Mouse (Mus musculus): Measurements from ENCODE around the gene Pdik1l. TPM values are rescaled to one million over a fixed set of nuclear protein-coding genes. Genes with fewer than 3 reads are reported as not detected.
"Not testable (repeated sequence)": the region's sequence is repeated elsewhere in the genome, so short reads cannot be mapped to it uniquely, and the experiment has no call there.

The Pdik1l gene
- total RNA-seq, 2 experiments from 2014 or later, result 15.8 to 21.3 TPM

DNA sequence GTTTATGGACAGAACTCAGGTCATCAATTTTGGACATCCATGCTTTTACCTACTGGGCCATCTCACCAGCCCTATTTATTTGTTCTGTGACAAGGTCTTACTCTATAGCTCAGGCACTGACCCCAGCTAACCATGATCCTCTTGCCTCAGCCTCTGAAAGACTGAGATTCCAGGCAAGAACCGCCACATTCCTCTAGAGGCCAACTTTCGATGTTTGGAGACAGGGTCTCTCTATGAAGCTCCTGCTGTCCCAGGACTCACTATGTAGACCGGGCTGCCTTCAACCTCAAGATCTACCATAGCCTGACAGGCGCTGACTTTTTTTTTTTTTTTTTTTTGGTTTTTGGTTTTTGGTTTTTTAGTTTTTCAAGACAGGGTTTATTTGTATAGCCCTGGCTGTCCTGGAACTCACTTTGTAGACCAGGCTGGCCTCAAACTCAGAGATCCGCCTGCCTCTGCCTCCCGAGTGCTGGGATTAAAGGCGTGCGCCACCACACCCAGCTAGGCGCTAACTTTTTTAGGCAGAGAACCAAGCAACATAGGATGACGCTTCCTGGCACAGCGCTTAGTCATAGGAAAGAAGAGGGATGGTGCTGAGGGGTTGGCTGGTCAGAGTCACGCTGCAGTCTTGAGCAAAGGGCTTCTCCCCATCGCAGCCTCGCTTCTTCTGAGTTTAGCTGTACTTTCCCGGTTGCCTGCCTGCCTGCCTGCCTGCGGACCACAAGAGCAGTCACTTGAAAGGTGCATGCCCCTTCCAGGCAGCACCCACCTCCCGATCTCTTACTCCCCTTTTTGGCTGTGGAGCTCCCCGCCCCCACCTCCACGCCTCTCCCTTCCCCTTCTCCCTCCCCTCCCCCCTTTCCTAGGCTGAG lies 11.2 kb upstream of the Pdik1l start:
- no peak for DNase-seq

DNA sequence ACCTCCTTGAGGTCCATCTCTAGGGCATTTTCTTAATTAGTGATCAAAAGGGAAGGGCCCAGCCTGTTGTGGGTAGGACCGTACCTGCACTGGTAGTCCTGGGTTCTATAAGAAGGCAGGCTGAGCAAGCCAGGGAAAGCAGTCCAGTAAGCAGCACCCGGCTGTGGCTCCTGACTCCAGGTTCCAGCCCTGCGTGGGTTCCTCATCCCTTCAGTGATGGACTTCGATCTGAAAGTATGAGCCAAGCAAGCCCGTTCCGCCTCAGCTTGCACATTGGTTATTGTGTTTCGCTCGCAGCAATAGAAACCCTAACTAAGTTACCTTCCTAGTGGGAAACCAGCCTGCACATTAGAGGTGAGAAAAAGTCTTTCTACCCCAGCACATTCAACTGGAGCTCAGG lies 9.7 kb upstream of the Pdik1l start:
- DNase-seq, result no peak

DNA sequence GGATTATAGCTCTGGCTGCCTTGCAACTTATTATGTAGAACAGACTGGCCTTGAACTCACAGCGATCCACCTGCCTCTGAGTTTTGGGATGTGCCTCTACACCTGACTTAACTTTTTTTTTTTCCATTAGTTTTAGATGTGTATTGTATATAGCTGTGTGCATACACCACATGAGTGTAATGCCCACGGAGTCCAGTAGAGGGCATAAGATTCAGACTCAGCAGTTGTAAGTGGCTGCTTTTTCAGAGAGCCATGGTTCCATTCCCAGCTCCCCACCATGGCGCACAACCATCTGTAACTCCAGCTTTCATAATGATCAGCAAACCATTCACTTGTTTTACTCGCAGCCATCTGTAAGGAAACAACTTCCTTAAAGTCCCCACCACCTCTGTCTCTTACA lies 8.8 kb upstream of the Pdik1l start:
- no peak for DNase-seq

DNA sequence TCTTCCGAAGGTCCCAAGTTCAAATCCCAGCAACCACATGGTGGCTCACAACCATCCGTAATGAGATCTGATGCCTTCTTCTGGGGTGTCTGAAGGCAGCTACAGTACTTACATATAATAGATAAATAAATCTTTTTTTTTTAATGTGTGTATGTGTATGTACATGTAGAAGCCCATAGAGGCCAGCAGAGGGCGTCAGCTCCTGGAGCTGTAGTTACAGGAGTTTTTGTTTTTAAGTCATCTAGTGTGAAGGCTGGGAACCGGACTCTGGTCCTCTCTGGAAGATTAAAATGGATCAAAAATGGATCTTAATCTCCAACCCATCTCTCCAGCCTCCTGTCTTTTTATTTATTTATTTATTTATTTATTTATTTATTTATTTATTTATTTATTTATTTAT lies 8.4 kb upstream of the Pdik1l start:
- not testable (repeated sequence) for DNase-seq

DNA sequence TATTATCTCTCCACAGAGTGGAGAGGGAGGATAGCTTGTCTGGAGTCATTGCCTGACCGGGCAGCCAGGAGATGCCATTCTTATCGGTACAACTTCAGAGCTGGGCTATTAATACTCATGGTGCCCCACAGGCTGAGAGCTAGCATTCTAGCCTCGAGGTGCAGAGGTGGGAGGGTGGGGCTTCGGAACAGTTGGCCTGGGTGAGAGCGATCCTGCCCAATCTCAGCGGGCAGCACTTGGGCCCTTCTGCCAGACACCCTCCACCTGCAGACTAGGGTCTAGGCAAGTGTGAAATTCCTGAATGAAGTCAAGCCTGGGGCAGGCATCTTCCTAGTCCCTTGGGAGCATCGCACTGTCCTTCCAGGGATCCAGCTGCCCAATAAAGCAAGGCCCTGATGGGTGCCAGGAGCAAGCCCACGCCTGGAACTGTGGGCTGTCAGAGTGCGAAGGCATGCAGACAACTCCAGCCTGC lies 6.0 kb upstream of the Pdik1l start:
- no peak for DNase-seq

DNA sequence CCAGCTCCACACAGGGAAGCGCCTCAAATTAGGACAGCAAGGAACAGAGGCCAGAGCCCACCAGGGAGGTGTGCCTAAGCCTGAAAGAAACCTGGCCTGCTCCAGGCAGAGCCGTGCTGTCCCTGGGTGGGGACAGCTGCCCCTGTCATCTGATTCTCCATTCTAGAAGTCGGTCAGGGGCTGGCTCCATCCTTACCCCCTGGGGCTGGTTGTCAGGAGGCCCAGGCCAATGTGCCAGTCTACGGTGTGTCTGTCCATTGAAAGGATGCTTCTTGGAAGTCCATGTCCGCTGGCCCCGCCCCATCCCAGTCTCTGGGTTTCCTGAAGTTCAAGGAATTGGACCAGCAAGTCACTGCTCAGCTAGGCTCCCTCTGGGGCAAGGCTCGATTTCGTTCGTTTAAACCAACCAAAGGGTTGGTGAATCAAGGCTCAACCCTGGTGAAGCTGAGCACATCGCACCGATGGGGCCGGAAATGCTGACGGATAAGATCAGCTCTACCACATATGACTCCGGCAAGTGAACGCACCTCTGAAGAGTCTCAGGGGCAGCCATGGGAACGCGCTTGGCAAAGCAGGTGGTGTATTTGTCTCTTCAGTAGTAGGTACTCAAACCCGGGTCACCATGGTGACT lies 5.5 kb upstream of the Pdik1l start:
- DNase-seq, result no peak

DNA sequence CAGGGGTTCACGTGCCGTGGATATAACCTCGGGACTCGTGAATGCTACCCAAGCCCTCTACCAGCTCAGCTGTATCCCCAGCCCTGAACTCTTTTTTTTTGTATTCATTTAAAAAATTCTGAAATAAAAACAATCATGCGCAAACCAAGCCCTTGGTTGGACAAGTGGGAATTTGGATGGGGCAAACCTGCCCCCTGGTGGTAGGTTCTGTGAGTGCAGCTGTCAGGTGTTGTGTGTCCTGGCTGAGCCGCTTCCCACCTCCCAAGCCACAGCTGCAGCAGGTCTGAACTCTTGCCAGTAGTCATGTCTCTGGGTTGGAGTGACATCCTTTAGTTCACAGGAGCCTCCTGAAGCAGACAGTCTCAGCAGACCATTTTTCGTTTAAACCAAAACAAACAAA lies 4.4 kb upstream of the Pdik1l start:
- peak; percentile 84 for DNase-seq

DNA sequence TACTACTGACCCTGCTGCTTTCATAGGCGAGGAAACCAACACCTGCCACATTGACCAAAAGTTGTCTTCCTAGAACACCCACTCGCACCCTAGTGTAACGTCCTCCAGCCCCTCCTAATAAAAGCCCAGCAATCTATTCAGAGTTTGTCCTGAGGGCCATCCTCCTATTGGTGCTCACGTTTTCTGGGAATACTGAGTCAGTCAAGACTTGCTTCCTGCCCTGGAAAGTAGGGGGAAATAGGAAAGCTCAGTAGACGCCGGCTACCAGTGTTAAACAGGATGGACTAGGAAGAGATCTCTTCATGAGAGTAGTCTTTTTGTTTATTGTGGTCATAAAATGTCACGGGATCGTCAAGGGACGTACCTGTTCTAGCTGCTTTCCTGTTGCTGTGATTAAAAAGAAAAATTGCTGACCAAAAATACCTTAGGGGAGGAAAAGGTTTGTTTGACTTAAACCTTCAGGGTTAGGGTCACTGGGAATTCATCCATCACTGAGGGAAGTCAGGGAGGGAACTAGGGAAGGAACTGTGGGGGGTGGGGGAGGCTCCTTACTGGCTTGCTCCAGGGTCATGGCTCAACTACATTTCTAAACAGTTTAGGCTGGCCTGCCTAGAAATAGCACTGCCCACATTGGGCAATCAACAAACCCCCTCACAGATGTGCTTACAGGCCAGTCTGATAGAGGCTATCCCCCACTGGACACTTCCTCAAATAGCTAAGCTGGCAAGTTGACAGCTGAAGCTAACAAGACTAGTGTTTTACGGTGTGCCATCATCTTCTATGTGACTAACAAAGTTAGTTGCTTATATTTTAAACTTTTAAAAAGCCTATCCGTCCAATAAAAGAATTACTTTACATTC lies 932 bp upstream of the Pdik1l start:
- no peak for DNase-seq

DNA sequence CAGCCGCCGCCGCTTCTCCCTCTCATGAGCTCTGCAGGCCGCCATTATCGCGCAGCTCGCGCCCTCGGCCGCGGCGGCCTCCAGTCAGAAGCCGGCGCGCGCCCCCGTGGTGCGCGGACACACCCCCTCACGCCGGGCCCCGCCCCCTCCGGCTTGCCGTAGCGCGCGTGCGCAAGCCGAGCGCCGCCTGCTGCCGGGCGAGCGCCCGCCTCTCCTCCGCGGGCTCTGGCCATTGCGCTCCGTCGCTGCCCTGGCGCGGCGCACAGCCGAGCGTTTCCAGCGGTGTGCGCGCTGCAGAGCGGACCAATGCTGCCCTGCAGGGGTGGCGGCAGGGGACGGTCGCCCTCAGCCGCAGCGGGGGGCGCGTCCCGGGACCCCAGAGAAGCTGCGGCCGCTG lies 529 bp downstream of the Pdik1l start:
- DNase-seq, result peak; percentile 100

DNA sequence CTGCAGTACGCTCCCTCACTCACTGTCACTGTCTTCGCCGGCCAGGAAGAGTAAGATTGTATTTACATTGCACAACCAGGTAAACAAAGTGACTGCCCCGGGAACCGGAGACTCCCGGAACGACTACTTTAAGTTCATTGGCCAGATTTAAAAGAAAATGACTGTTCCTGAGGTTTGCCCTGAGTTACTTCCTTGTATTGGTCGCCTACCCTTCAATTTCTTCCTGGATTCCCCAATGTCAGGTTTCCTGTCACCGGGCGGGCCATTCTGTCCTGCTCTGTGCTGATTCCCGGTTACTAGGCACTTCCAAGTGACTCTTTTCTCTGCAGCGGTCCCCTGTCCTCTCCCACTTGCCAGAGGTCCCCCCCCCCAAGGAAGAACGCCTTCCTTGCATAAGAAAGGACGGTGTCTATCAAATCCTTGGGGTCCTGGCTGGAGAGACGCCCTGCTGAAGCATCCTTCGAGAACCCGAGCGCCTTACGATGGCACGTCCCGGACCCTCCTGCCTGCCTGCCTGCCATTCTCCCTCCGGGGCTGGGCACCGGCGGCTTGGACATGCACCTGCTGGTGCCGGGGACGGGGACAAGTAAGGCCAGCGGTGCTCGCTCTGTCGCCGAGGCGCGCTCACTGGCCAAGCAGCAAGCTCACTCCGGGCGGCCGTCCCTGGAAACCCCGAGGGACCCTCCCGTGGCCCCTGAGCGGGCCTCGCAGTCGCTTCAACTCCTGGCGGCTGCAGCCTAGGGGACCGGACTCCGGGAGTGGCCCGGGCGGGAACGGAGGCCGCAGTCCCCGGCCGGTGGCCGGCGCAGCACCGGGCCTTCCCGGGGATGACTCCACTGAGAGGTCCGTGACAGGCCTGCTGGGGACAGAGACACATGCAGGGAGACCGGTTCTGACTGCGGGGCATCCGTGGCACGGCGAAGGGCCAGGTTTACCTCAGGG lies 1.2 kb downstream of the Pdik1l start:
- no peak for DNase-seq

DNA sequence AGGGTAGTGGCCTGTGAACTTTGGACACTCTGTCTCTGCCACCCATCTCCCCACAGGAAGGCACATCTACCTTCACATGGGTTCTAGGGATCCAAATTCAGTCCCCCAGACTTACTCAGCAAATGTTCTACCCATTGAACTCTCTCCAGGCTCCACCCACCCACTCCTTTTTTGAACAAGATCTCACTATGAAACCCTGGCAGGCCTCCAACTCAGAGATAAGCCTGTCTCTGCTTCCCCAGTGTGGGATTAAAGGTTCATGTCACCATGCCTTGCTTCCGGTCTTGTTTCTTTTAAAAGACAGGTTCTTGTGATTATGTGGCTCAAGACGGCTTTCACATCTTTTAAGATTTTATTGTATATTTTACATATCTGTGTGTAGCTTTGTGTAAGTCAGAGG lies 2.8 kb downstream of the Pdik1l start:
- no peak for DNase-seq

DNA sequence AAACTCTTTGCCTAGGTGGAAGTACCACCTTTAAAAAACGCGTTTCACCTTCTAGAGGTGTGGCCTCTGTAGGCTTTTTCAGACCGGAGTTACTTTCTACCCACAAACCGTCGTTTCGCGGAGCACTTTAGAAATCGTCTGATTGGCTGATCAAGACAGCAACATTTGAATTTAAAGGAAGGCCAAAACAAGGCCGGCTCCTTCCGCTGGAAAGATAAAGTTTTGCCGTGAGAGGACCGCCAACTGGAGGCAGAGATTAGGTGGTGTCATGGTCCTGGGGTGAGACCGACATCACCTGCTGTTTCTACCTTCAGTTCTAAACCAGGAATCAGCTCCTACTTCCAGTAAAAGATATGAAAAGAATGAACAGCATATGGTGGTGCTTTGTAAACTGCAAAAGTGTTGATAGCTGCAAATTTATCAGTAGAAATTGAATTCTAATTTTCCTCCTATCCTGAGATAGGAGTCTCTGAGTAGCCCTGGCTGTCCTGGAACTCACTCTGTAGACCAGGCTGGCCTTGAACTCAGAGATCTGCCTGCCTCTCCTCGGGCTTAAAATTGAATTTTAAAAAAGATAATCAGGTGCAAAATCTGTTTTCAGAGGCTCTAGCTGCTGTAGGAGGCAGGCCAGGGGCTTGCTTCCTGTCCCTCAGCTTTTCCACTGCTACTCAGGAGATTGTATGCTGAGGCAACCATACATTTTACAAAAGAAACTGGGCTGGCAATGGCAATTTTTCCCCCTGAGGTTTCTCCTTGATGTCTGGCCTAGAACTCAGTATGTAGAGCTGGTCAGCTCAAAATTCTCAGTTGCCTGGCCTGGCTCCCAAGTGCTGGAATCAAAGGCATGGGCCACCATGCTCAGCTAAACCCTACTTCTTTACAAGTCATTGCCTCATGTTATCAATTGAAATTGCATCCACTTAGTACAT lies 14.0 kb downstream of the Pdik1l start:
- DNase-seq, result peak; percentile 33

DNA sequence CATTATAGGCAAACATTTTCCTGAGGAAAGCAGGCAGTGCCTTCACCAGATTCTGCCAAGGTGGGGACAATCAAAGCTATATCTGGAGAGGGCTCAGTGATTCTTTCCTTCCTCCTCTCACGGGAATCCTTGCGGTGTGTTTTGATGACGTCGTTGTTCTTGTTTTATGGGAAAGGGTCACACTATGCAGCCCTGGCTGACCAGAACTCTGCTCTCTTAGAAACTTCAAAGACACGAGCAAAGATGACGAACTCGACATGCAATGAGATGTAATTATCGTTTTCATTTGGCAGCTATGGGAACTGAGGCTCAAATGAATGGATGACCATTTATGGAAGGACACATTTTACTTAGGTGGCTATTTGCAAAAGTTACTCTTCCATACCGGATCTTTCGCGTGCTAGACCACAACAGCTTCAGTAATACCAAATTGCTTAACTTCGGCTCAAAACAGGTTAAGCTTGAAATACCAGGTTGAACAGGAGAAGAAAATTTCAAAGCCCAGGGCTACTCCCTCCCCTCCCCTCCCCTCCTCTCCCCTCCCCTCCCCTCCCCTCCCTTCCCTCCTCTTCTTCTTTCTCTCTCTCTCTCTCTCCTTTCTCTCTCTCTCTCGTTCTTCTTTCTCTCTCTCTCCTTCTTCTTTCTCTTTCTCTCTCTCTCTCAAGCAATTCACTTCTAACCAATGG lies 14.8 kb downstream of the Pdik1l start:
- DNase-seq, result no peak

DNA sequence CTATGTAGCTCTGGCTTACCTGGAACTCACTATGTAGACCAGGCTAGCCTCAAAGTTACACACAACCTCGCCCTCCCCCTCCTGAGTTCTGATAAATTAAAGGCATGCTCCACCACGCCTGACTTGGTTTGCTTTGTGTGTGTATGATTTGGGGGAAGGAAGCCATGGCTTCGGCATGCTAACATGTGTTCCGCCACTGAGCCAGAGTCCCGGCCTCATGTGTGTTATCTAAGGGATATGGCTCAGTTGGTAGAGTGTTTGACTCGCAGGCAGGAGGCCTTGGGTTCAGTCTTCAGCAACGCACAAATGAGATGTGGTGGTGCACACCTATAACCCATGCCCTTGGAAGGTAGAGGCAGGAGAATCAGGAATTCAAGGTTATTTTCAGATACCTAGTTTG lies 15.7 kb downstream of the Pdik1l start:
- no peak for DNase-seq

DNA sequence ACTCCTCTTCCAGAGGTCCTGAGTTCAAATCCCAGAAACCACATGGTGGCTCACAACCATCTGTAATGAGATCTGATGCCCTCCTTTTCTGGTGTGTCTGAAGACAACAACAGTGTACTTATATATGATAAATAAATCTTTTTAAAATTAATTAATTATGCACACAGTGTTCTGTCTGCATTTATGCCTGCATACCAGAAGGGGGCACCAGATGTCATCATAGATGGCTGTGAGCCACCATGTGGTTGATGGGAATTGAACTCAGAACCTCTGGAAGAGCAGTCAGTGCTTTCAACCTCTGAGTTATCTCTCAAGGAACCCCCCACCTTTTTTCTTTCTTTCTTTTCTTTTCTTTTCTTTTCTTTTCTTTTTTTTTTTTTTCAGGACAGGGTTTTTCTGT lies 18.1 kb downstream of the Pdik1l start:
- DNase-seq, result not testable (repeated sequence)

DNA sequence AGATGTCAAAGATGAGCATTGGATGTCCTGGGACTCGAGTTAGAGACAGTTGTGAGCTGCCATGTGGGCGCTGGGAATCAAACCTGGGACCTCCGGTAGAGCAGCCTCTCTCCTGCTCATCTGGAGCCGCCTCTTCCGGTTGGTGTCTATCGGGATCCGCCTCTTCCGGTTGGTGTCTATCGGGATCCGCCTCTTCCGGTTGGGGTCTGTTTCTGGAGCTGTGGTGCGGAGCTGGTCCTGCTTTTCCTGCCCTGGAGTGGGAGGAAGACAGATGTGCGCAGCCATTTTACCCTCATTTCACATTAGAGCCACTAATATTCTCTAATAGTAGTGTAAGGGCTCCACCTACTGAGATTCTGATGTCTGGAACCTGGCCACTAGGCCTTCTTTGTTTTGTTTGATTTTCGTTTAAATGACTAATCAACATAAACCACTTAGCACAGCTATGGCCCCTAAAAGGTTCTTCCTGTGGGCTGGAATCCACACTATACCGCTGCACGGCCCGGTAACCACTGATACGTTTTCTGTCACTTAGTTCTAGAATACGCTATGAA lies 19.5 kb downstream of the Pdik1l start:
- DNase-seq, result no peak

DNA sequence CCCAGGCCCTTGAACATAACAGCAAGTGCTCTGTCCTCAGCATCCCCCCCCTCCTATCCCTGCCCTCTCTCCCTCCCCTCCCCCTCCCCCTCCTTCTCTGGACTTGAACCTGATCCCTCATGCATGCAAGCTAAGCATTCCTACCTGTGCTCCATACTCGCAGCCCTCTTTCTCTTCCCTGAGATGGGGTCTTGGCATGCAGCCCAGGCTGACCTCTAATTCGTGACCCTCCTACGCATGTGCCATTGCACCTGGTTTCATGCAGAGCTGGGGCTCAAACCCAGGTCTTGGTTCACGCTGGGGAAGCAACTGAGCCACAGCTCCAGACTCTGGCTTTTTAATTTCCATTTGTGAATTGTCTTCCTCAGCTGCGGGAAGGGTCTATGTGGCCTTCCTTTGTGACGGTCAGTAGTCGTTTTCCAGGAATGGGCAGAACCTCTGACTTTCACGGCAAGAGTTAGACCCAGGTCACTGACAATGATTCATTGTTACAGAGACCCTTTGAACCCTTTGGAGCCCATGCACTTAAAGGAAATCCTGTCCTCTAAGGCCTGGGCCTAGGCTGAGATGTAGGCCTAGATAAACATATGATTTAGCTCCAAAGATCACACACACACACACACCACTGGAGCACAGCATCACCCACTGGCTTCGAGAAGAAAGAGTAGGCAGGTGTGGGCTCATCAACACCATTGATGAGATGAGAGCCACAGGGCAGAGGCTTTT lies 21.7 kb downstream of the Pdik1l start:
- DNase-seq, result no peak

DNA sequence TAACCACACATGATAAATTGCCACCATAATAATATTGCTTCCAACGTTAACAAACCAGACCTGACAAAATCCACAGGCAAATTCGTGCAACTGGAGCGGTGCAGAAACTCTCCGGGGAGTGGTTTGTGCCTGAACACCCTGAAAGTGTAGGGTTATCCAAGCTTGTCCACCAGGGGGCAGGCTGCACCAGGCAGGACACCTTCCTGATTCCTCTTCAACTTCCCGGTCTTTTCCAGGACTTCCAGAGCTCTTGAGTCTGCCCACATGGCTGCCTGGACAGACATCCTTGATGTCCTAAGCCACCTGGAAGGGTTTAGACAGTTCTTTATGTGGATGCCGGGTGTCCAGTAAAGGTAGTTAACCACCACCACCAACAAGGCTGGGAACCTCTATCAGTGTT lies 24.5 kb downstream of the Pdik1l start:
- DNase-seq, result peak; percentile 85

DNA sequence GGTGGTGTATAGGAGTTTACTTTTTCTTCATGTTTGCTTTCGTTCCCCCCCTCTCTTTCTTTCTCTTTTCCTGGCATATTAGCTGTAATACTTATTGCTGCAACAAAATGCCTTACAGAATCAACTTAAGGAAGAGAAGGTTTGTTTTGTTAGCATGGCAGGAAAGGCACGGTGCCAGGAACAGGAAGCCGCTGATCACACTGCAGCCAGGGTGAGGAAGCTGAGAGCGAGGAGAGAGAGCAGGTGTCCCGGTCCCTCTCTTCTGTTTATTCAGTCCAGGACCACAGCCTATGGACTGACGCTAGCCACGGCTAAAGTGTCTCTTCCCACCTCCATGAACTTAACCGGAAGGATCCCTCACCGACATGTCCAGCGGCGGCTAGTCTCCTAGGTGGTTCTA lies 29.3 kb downstream of the Pdik1l start:
- no peak for DNase-seq
